Mouse (Mus musculus) C2C12 (cell line): ENCODE measurements around the gene Nxn.

ENCODE experiments used
- CTCF ChIP-seq: IDR thresholded peaks from one replicate; pipeline ENCODE4 v1.5.1; 2011; ENCODE audit not compliant: control insufficient read depth, insufficient read depth, insufficient read length
- MYOG ChIP-seq: IDR thresholded peaks from one replicate; pipeline ENCODE4 v1.6.1; 2011; ENCODE audit not compliant: control insufficient read depth, insufficient read length; ENCODE audit errors: extremely low read depth
- USF1 ChIP-seq: IDR thresholded peaks from one replicate; pipeline ENCODE4 v1.6.1; 2011; ENCODE audit warnings: low read depth, mild to moderate bottlenecking, control low read depth, moderate library complexity

DNA sequence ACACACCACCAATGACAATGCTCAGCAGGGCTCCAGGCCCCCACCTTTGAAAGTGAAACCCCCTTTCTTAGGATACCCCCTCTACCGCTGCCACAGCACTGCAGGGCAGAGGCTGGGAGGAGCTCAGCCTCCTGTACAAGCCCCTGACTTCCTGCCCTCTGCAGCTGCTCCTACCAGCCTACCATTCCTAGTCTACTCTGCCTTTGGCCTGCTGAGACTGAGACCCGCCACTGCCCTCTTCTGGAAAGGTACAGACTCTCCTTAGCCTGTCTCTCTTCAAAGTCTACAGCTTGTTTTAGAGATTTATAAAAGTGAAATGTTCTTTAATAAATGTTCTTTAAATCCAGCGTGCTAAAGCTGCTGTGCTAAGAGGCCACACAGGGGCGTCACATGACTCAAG lies 30.1 kb upstream of the Nxn start:
- TF ChIP-seq CTCF (no peak), USF1 (no peak), MYOG (no peak)
